Mouse (Mus musculus) embryonic facial prominence, embryonic 10.5 days (tissue): ENCODE results near the gene Gk2. TPM values are rescaled to one million over a fixed set of nuclear protein-coding genes. Genes with fewer than 3 reads are reported as not detected.

Experiments used
- DNase-seq: peaks from one replicate; pipeline ENCODE4 v3.0.0-alpha.2; 2017; ENCODE audit warnings: low spot score
- H3K27ac ChIP-seq: fragments of 300-500 bp; sonication (generic); replicated peaks from 2 replicates; pipeline ENCODE4 v1.5.1; 2016; ENCODE audit warnings: mild to moderate bottlenecking
- H3K27me3 ChIP-seq: fragments of 300-500 bp; sonication (generic); replicated peaks from 2 replicates; pipeline ENCODE4 v1.6.1; 2016; ENCODE audit warnings: low read depth, mild to moderate bottlenecking; ENCODE audit not compliant: poor library complexity, severe bottlenecking
- H3K36me3 ChIP-seq: fragments of 300-500 bp; sonication (generic); replicated peaks from 2 replicates; pipeline ENCODE4 v1.6.1; 2016; ENCODE audit warnings: mild to moderate bottlenecking, moderate library complexity
- H3K4me1 ChIP-seq: fragments of 300-500 bp; sonication (generic); 2 replicates; pipeline ENCODE4 v1.6.1; 2016
- H3K4me3 ChIP-seq: fragments of 300-500 bp; sonication (generic); 2 replicates; pipeline ENCODE4 v1.5.1; 2016; ENCODE audit warnings: mild to moderate bottlenecking, moderate library complexity
- H3K9me3 ChIP-seq: fragments of 300-500 bp; sonication (generic); 2 replicates; pipeline ENCODE4 v1.6.1; 2016; ENCODE audit warnings: mild to moderate bottlenecking
- WGBS: fragments of 180-500 bp; shearing (Covaris S2); methylation state at CpG from one replicate; pipeline ENCODE4 v1.1.7; 2016; 5-methylcytosine and 5-hydroxymethylcytosine counted together
- polyA plus RNA-seq: library from polyadenylated mRNA; unstranded; fragments of >200 nt; fragmentation: Nextera tagmentation; extraction: Ambion mirVana; gene quantifications from 2 replicates; pipeline ENCODE4 v1.2.1, GENCODE M21; 2016

Gk2 gene
- polyA plus RNA-seq: not detected in 2 replicates

DNA sequence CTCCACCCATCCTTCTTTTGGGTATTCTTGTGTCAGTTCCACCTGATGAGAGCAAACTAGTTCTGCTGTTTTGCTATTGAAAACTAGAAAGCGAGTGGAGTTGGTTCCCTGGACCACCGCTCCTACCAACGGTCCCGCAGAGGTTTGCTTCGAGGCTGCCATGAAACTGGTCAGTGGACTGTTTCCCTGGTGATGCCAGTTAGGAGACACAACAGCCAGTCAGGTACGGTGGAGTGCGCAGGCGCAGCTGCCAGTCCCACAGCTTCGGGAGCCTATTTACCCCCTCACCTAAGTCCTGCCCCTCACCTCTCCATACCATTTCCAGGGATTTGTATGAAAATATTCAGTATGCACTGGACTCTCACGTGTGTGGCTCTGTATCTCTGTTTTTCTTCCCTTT is at the start of gene Gk2:
Gene Gk2 (minus strand): TSS at position 206 of the 400 bp plus-strand sequence.
- no peak for DNase-seq
- no peaks in the 10 kb centered on the region for H3K36me3 ChIP-seq
- no peaks in the 10 kb centered on the region for H3K27me3 ChIP-seq
- no peak within 1 kb of the TSS for H3K27ac ChIP-seq
- WGBS: 92% methylated on average over 10 of the region's 10 CpGs
- no peak within 1 kb of the TSS for H3K4me3 ChIP-seq
- no peaks in the 10 kb centered on the region for H3K9me3 ChIP-seq
- no peaks in the 10 kb centered on the region for H3K4me1 ChIP-seq

DNA sequence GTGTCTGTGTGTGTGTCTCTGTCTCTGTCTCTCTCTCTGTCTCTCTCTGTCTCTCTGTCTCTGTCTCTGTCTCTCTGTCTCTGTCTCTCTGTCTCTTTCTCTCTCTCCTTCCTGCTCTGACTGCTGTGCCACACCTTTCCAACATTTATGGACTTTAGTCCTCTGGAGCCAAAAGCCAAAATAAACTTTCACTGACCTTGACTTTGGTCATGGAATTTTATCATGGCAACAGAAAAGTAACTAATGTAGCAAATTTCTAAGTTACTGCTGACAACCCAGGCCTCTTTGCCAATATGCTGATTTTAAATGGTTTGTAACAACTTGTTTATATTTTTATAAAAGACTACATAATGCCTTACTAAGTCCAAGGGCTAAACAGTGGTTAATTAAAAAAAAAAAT is 41.2 kb upstream of the Gk2 start:
- DNase-seq: no peak
- no peaks in the 10 kb centered on the region for H3K27me3 ChIP-seq

DNA sequence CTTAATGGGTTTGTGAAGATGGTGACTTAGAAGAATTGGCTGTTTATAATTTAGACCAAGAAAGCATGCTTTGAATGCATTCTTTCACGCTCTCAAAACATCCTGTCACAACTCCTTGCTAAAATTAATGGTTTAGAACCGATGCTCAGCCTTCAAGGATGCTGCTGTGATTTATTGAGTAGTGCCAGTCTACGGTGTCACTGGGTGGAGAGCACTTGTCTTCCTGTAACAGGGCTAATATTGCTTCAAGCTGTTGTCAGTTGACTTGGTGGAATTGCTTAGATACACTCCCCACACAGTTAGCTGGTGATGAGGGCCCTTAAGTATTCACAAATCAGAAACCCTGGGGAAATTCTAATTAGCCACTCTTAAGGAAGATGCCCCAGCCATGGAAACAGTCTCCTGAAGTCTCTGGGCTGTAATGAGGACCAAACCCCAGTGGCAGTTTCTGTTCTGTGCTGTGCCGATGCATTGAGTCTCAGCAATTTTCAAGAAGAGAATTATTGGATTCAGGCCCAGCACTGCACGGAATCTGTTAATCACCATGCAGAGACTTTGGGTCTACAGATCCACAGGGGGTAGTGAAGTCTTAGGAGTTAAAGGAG is 38.8 kb upstream of the Gk2 start:
- WGBS: 78% methylated on average over 5 of the region's 5 CpGs

More for the DNA sequence above, 41.2 kb upstream of the Gk2 start:
- H3K36me3 ChIP-seq: no peaks in the 10 kb centered on the region
- H3K4me3 ChIP-seq: no peak overlapping the region
- no peaks in the 10 kb centered on the region for H3K9me3 ChIP-seq
- no peak overlapping the region for H3K27ac ChIP-seq
- no peaks in the 10 kb centered on the region for H3K4me1 ChIP-seq

DNA sequence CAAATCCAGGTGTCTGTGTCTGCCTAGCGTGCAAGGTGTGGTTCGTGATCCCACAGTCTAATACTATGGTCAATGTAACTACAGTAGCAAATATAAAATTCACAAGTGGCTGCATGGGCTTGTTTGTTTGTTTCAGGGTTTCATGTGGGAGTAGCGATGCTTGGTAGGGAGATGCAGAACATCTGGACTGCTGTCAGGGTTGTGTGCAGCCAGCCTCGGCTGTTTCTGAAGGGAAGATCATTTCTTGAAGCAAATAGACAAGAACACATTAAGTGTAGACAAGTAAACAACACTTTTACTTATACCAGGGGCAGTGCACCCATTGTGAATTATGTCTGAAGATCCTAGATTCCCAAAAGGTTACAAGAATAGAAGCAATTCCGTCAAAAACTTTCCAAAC is 36.6 kb upstream of the Gk2 start:
- WGBS: 88% methylated on average over 5 of the region's 5 CpGs
- Histone ChIP-seq H3K27ac (no peak overlapping the region), H3K9me3 (no peaks in the 10 kb centered on the region), H3K27me3 (no peaks in the 10 kb centered on the region), H3K36me3 (no peaks in the 10 kb centered on the region), H3K4me1 (no peaks in the 10 kb centered on the region), H3K4me3 (no peak overlapping the region)
- no peak for DNase-seq

More for the DNA sequence above, 38.8 kb upstream of the Gk2 start:
- Histone ChIP-seq H3K36me3 (no peaks in the 10 kb centered on the region), H3K27ac (no peak overlapping the region), H3K4me1 (no peaks in the 10 kb centered on the region), H3K27me3 (no peaks in the 10 kb centered on the region), H3K4me3 (no peak overlapping the region), H3K9me3 (no peaks in the 10 kb centered on the region)
- no peak for DNase-seq

DNA sequence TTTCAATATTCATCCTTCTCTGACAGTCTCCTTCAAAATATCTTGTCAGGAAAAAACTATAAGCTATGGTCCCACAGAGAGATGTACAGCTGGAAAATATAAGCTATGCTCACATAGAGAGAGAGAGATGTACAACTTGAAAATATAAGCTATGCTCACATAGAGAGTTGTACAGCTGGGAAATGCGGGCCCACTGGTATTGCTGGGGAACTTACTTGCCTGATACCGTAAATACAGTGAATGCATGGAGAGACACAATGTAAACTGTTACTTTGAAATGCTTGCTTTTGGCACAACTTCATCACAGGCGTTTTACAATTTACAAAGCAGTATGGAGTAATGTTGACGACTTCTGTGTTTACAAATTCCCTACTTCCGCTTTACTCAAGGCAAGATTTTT is 29.3 kb upstream of the Gk2 start:
- H3K4me3 ChIP-seq: no peak overlapping the region
- DNase-seq: no peak
- H3K27me3 ChIP-seq: no peaks in the 10 kb centered on the region
- no peak overlapping the region for H3K27ac ChIP-seq
- H3K4me1 ChIP-seq: no peaks in the 10 kb centered on the region
- H3K9me3 ChIP-seq: no peaks in the 10 kb centered on the region
- 94% methylated on average over 5 of the region's 5 CpGs for WGBS
- no peaks in the 10 kb centered on the region for H3K36me3 ChIP-seq

DNA sequence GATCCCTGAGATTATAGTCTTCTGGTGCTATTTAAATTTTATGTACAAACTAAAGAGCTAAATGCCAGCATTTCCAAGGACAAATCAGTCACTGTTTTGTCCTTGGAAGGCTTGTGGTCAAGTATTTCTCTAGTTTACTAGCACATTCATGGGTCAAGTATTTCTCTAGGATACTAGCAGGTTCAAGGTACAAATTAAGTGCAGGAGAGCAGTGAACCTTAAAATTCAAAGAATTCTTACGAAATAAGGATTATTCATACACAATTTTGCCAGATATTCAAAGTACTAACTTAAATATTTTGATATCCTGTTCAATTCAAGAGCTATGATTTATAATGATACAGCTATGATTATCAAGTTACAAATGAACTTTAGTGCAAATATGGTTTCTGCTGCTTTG is 23.2 kb upstream of the Gk2 start:
- Histone ChIP-seq H3K27me3 (no peaks in the 10 kb centered on the region), H3K9me3 (no peaks in the 10 kb centered on the region), H3K27ac (no peak overlapping the region), H3K4me3 (no peak overlapping the region), H3K36me3 (no peaks in the 10 kb centered on the region), H3K4me1 (no peaks in the 10 kb centered on the region)
- no peak for DNase-seq
- 88% methylated on average over 1 of the region's 1 CpGs for WGBS

DNA sequence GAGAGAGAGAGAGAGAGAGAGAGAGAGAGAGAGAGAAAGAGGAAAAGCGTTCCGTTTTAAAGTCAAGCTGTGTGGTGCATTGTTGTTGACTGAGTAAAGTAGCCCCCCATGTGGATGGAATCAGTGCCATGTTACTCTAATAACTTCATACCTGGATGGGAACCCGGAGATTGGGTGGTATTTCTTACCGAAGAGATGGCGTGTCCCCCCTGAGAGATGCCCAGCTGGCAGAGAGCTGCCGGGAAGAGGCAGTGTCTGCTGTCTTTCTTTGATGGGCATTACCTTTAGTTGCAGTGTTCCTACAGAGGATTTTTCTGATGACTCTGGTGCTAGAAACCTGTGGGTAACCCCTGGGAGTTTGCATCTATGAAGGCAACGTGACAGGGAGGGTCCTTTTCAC is 10.4 kb upstream of the Gk2 start:
- Histone ChIP-seq H3K4me1 (no peaks in the 10 kb centered on the region), H3K4me3 (no peak overlapping the region), H3K27me3 (no peaks in the 10 kb centered on the region), H3K36me3 (no peaks in the 10 kb centered on the region), H3K9me3 (no peaks in the 10 kb centered on the region), H3K27ac (no peak overlapping the region)
- DNase-seq: no peak
- 92% methylated on average over 7 of the region's 7 CpGs for WGBS

DNA sequence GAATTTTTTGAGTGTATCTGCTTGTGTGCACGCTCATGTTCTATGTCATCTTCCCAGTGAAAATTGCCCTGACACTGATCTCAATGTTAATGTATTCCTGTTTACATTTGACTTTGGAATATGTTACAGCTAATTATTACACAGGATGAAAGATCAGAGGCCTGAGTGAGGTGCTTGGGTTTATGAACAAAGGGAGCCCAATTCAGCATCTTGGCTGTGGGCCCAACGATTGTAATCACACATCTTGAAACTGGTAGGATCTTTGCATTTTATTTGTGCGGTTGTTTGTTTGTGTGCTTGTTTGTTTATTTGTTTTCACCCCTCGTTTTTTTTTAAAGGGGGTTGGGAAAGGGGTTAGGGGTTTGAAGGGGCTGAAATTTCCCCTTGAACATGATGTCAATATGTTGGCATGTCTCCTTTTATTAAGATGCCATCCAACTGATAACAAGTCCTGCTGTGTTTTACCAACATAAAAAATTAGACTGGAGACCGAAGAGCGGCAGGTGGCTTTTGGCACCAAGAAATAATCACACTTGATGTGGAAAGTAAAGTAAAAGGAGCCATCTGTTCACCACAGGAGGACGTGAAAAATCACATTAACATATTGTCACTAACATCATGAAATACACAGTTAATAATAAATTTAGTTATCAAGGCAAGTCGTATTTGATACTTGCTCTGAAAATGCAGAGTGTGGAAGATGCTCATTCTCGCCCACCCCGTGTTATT is 9.8 kb upstream of the Gk2 start:
- Histone ChIP-seq H3K36me3 (no peaks in the 10 kb centered on the region), H3K27ac (no peak overlapping the region), H3K4me1 (no peaks in the 10 kb centered on the region), H3K27me3 (no peaks in the 10 kb centered on the region), H3K9me3 (no peaks in the 10 kb centered on the region), H3K4me3 (no peak overlapping the region)
- no peak for DNase-seq
- 83% methylated on average over 10 of the region's 10 CpGs for WGBS

DNA sequence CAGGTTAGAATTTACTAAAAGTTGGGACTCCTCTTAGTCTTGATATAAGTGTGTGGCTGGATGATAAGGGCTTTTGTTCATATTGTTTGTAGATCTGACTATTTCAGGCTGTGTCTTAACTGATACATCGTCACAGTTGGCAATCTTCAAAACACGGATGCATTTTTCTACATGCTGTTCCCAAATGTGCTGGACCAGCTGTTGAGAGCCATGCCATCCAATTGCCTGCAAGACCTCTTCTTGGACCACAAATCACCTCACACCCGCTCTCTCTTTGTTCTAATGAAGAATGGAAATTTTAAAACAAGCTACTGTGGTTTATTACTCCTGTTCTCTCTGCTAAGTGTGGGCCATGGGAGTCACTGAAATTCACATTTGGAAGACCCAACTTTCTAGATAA is 9.1 kb upstream of the Gk2 start:
- 89% methylated on average over 3 of the region's 3 CpGs for WGBS
- no peak for DNase-seq
- Histone ChIP-seq H3K4me1 (no peaks in the 10 kb centered on the region), H3K4me3 (no peak overlapping the region), H3K9me3 (no peaks in the 10 kb centered on the region), H3K27ac (no peak overlapping the region), H3K27me3 (no peaks in the 10 kb centered on the region), H3K36me3 (no peaks in the 10 kb centered on the region)

DNA sequence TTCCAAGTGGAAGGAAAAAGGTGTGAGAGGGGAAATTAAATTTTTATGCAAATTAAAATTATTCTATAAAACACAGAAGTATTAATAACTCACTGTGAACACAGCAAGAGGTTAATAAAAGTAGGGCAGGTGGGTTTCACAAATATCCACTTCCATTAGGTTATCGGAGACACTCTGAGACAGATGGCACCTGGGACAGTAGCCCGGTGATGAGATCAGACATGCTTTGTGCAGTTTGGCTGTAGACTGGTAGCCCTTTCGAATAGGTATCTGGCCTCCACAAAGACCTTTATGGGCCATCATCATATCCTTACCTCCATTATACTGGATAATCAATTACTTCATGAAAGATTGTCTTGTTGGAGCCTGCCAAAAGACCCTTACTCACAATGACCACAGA is 6.0 kb upstream of the Gk2 start:
- Histone ChIP-seq H3K36me3 (no peaks in the 10 kb centered on the region), H3K4me1 (no peaks in the 10 kb centered on the region), H3K4me3 (no peak overlapping the region), H3K27me3 (no peaks in the 10 kb centered on the region), H3K9me3 (no peaks in the 10 kb centered on the region), H3K27ac (no peak overlapping the region)
- 91% methylated on average over 3 of the region's 3 CpGs for WGBS
- no peak for DNase-seq

DNA sequence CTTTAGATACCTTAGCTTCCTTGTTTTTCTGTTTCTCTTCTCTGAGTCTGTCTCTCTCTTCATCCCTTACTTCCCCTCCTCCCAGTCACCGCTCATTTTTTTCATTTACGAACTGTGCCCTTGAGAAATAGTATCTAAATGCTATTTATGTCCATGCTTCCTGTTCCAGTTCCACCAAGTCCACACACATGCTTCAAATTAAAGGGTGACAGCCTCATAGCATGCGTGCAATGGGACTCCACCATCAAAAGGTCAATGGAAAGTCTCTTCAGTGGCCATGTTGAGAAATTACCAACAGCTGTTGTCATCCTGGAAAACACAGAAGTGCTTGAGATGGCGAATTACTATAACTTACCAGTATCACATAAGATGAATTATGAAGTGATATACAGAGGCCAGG is 5.4 kb downstream of the Gk2 start:
- Histone ChIP-seq H3K27ac (no peak overlapping the region), H3K27me3 (no peaks in the 10 kb centered on the region), H3K9me3 (no peaks in the 10 kb centered on the region), H3K4me3 (no peak overlapping the region), H3K4me1 (peaks cover 7% of the 10 kb centered on the region; the same call in 1 of the 2 replicates), H3K36me3 (no peaks in the 10 kb centered on the region)
- 51% methylated on average over 4 of the region's 4 CpGs for WGBS
- DNase-seq: peak; percentile 30

DNA sequence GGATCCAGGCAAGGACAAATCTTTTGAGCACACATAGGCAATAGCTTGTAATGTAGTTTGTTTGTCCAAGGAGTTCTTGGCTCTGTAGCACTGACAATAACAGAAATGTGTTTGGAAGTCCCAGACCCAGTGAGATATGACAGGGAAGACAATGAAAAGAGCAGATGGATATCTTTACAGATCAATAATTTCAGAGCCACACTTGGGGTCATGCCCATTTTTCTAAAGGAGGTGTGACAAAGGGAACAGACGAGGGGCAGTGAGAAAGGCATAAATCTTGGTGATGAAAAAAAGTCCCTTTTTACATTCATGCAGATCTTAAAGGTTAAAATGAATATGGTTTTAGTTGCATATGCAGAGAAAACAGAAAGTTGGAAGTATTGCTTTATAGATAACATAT is 12.6 kb downstream of the Gk2 start:
- H3K27ac ChIP-seq: no peak overlapping the region
- no peak for DNase-seq
- no peak overlapping the region for H3K4me3 ChIP-seq
- no peaks in the 10 kb centered on the region for H3K27me3 ChIP-seq
- WGBS: 77% methylated on average over 1 of the region's 1 CpGs
- H3K9me3 ChIP-seq: no peaks in the 10 kb centered on the region
- H3K4me1 ChIP-seq: no peaks in the 10 kb centered on the region
- H3K36me3 ChIP-seq: no peaks in the 10 kb centered on the region

DNA sequence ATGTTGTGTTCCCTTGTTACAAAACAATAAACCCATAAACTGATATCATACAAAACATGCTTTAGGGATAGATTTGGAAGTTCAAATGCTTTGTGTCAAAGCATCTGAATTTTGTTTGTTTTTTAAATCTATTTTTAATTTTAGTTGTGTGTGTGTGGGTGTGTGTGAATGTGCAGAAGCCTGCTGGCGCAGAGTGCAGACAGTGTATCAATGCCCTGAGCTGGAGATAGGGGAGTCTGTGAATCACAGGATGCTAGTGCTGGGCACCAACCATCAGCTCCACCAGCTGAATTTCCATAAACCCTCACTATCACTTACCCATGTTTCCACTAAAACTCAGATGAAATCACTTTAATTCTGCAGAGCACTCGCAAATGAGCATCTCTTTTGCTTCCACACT is 24.3 kb downstream of the Gk2 start:
- Histone ChIP-seq H3K27ac (no peak overlapping the region), H3K4me3 (no peak overlapping the region)
- 91% methylated on average over 2 of the region's 2 CpGs for WGBS

More for the DNA sequence above, 24.3 kb downstream of the Gk2 start:
- H3K27me3 ChIP-seq: no peaks in the 10 kb centered on the region
- no peak for DNase-seq
- H3K9me3 ChIP-seq: no peaks in the 10 kb centered on the region
- no peaks in the 10 kb centered on the region for H3K36me3 ChIP-seq
- no peaks in the 10 kb centered on the region for H3K4me1 ChIP-seq
